Mouse (Mus musculus) CD8-positive naive resting alpha-beta T cell, adult 2 months (primary cell): ENCODE measurements around the gene Tmem165.

ENCODE experiments used
- DNase-seq, 2 experiments: peaks; one replicate each; pipeline ENCODE4 v3.0.0; 2022; ENCODE audit warnings: low read depth in 2 of 2, low spot score in 2 of 2

Gene Tmem165

GRCm38 (mm10) chr5:76183750-76184261 is at the start of gene Tmem165:
Tmem165 (plus strand) TSS chr5:76183880.
- DNase-seq = peak; percentile 85 to 87

GRCm38 (mm10) chr5:76135644-76136043 is 48.0 kb upstream of the Tmem165 start:
- no peak for DNase-seq

GRCm38 (mm10) chr5:76136271-76136670 is 47.4 kb upstream of the Tmem165 start:
- no peak for DNase-seq

- no peak for DNase-seq
Observed at GRCm38 (mm10) chr5:76137586-76137985, 46.1 kb upstream of the Tmem165 start.

- no peak for DNase-seq
Observed at GRCm38 (mm10) chr5:76138071-76138470, 45.6 kb upstream of the Tmem165 start.

- no peak for DNase-seq
Observed at GRCm38 (mm10) chr5:76138512-76138911, 45.2 kb upstream of the Tmem165 start.

- no peak for DNase-seq
Observed at GRCm38 (mm10) chr5:76139171-76139671, 44.5 kb upstream of the Tmem165 start.

- DNase-seq = peak; percentile 97 to 99
Observed at GRCm38 (mm10) chr5:76139808-76140729, 43.6 kb upstream of the Tmem165 start, which contains the start of gene Srd5a3. Srd5a3 (plus strand) TSS chr5:76140271.

GRCm38 (mm10) chr5:76140730-76141066 is 43.0 kb upstream of the Tmem165 start:
- DNase-seq = no peak

GRCm38 (mm10) chr5:76143356-76143755 is 40.3 kb upstream of the Tmem165 start:
- DNase-seq = no peak

GRCm38 (mm10) chr5:76146401-76146800 is 37.3 kb upstream of the Tmem165 start:
- DNase-seq = no peak

- DNase-seq = no peak
Observed at GRCm38 (mm10) chr5:76149436-76149835, 34.2 kb upstream of the Tmem165 start.

GRCm38 (mm10) chr5:76152956-76153355 is 30.7 kb upstream of the Tmem165 start:
- DNase-seq = no peak

- DNase-seq = no peak
Observed at GRCm38 (mm10) chr5:76153430-76153829, 30.2 kb upstream of the Tmem165 start.

- no peak for DNase-seq
Observed at GRCm38 (mm10) chr5:76154434-76155165, 29.1 kb upstream of the Tmem165 start.

GRCm38 (mm10) chr5:76159555-76159954 is 24.1 kb upstream of the Tmem165 start:
- DNase-seq = no peak

- no peak for DNase-seq
Observed at GRCm38 (mm10) chr5:76160086-76160485, 23.6 kb upstream of the Tmem165 start.

- DNase-seq = no peak
Observed at GRCm38 (mm10) chr5:76161491-76161890, 22.2 kb upstream of the Tmem165 start.

- DNase-seq = no peak
Observed at GRCm38 (mm10) chr5:76162926-76163325, 20.8 kb upstream of the Tmem165 start.

GRCm38 (mm10) chr5:76163828-76164390 is 19.8 kb upstream of the Tmem165 start:
- no peak for DNase-seq

- no peak for DNase-seq
Observed at GRCm38 (mm10) chr5:76164827-76165226, 18.9 kb upstream of the Tmem165 start.
